Mouse (Mus musculus): ENCODE measurements around the gene Mapk8ip3.

The Mapk8ip3 gene

GRCm38 (mm10) chr17:24886932-24887271 lies 49.9 kb downstream of the Mapk8ip3 start:
- in situ Hi-C loops (cut with MboI; ENCODE audit: low sequenced_read_pairs): loop anchor here (10.0 kb wide), 1 partner anchor 142 kb away; no protein-coding TSS in a partner anchor

DNA sequence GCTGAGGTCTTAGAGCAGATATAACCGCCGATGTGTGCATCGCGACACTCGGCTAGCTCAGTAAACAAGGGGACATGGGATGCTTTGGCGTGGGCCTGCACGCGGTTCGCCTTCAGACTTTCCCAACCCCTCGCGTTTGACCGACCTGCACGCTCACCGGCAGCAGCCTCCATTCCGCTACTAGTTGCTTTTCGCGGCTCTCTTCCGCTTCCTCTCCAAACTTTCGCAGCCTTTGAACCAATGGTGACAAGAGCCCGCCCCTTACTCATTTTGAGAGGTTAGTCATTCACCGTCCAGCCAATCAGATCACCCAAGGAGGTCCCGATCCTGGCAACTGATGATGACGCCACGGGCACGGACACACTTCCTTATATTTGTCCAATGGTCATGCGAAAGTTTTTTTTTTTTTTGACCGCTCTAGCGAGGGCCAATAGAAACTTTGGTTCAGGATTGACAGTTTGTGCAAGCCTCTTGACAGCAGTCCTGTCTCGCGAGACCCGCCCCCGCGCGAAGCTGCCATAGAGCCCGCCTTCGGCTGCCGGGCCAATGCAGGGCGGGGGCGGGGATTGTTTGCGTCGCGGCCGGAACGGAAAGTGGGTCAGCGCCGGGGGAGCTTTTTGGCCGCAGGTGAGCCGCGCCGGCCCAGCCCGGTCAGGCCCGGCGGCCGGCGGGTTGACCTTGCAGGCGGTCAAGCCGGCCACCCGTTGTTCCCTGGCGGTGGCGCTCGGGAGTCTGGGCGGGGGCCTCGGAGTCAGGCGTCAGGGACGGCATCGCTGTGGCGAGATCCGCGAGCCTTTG lies 50.4 kb downstream of the Mapk8ip3 start, which contains the start of the genes Nubp2 and Spsb3:
Gene Nubp2 (minus strand): TSS at position 216 of the 798 bp plus-strand sequence.
Gene Spsb3 (plus strand): TSS at position 510 of the 798 bp plus-strand sequence.
- in situ Hi-C loops (cut with MboI; ENCODE audit: low sequenced_read_pairs): loop anchor here (10.0 kb wide), 1 partner anchor 142 kb away; no protein-coding TSS in a partner anchor

GRCm38 (mm10) chr17:24885356-24886133 lies 51.2 kb downstream of the Mapk8ip3 start:
- in situ Hi-C loops (cut with MboI; ENCODE audit: low sequenced_read_pairs): loop anchor here (10.0 kb wide), 1 partner anchor 141 kb away; no protein-coding TSS in a partner anchor

DNA sequence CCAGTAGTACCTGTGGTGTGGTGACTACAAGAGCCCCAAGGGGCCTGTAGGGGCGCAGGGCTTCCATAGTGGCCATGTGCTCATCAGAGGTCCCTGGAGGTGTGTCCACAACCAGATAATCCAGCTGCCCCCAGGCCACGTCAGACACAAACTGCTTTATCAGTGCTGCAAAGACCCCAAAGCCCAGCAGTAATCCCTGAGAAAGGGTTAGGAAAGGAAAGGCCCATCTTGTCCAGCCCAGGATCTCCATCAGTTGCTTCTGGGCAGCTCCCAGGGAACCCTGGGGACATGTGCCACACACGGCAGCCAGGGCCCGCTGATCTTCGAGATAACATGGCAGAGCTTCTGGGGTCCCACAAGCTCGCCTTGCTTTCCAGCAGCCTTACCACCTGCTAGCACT lies 52.4 kb downstream of the Mapk8ip3 start:
- in situ Hi-C loops (cut with MboI; ENCODE audit: low sequenced_read_pairs): loop anchor here (10.0 kb wide), 1 partner anchor 140 kb away; no protein-coding TSS in a partner anchor

DNA sequence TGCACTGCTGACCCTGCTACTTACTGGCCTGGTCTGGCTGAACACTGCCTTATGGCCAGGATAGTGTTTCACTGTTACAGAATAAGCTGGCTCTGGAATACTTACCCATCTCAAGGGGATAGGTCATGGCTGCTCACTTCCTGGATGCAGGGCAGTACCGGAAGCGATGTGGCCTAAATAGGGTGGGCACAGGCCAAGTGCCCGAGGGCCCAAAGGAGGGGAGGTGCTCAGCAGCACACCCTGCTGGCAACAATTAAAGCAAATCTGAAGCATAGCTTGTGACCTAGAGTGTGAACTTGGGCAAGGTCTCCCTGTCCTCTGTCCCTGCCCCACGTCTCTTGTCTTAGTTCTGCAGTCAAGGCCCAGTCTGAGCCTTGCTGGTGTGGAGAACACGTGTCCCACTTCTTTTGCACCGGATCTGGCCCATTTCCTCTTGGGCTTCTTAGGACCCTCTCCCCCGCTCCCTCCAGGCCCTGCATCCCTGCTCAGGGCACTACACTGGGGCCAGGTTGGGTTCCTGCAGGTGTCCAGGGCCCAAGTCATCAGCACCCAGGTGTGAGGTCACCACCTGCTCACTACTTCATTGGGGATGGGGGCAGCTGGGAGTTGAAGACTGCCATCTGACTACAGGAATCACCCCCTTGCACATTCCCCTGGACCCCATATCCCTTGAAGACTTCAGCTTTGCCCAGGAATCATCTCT lies 54.9 kb downstream of the Mapk8ip3 start:
- in situ Hi-C loops (cut with MboI; ENCODE audit: low sequenced_read_pairs): loop anchor here (10.0 kb wide), 1 partner anchor 137 kb away; no protein-coding TSS in a partner anchor

DNA sequence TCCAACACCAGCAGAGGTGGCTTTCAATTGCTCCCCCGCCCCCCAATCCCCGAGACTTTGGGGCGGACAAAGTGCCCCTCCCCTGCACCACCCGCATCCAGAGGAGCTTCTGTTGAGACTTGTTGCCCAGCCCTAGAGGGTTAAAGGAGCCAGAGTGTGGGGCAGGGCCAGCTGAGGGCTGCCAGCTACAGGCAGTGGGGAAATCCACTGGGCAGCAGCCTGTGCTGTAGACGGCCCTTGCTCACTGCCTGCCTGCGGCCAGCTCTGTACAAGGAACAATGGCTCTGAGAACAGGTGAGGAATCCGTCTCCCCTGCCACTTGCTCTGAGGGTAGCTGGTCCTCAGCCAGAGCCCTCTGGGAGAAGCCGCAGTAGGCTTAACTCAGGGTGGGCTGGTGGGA lies 58.2 kb downstream of the Mapk8ip3 start:
- in situ Hi-C loops (cut with MboI; ENCODE audit: low sequenced_read_pairs): no loop called here

DNA sequence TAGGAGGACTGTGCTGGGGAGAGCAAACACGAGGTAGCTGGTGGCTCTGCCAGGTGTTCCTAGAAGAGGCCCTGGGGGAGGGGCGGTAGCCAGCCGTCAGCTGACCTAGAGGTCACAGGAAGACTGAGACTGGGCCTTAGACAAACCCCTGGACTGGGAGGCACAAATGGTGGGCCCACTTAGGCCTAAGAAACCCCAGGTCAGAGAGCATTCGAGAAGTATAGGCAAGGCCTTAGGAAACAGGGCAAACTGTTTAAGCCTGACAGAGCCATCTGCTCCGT lies 58.7 kb downstream of the Mapk8ip3 start:
- in situ Hi-C loops (cut with MboI; ENCODE audit: low sequenced_read_pairs): no loop called here

GRCm38 (mm10) chr17:24877336-24878116 lies 59.3 kb downstream of the Mapk8ip3 start:
- in situ Hi-C loops (cut with MboI; ENCODE audit: low sequenced_read_pairs): no loop called here

- in situ Hi-C loops (cut with MboI; ENCODE audit: low sequenced_read_pairs): no loop called here
Measured at GRCm38 (mm10) chr17:24874989-24875388, 61.8 kb downstream of the Mapk8ip3 start.

- in situ Hi-C loops (cut with MboI; ENCODE audit: low sequenced_read_pairs): no loop called here
Measured at GRCm38 (mm10) chr17:24874405-24874745, 62.4 kb downstream of the Mapk8ip3 start.

- in situ Hi-C loops (cut with MboI; ENCODE audit: low sequenced_read_pairs): no loop called here
Measured at GRCm38 (mm10) chr17:24873695-24874404, 62.9 kb downstream of the Mapk8ip3 start.

GRCm38 (mm10) chr17:24867914-24868313 lies 68.9 kb downstream of the Mapk8ip3 start:
- in situ Hi-C loops (cut with MboI; ENCODE audit: low sequenced_read_pairs): no loop called here

GRCm38 (mm10) chr17:24865776-24866175 lies 71.0 kb downstream of the Mapk8ip3 start, which contains the start of gene Igfals:
Gene Igfals (plus strand): TSS chr17:24865997.
- in situ Hi-C loops (cut with MboI; ENCODE audit: low sequenced_read_pairs): no loop called here

GRCm38 (mm10) chr17:24861785-24862184 lies 75.0 kb downstream of the Mapk8ip3 start:
- in situ Hi-C loops (cut with MboI; ENCODE audit: low sequenced_read_pairs): no loop called here

- in situ Hi-C loops (cut with MboI; ENCODE audit: low sequenced_read_pairs): no loop called here
Measured at GRCm38 (mm10) chr17:24860076-24860475, 76.7 kb downstream of the Mapk8ip3 start.

DNA sequence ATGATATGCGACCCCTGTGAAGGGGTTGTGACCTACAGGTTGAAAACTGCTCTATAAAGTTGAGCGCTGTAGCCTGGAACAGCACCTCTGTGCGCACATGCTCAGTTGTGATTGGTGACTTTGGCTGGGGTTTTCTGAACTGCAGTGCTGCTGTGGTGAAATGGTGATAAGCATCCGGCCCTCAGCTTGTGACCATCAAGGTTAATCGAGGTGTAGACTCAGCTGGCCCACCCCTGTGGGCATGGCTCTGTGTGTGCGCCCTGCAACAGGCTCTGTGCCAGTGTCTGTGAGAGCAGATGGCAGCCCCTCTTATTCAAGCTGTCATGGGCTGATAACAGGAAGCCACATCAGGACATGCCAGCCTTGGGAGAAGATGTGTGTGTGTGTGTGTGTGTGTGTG lies 77.8 kb downstream of the Mapk8ip3 start:
- in situ Hi-C loops (cut with MboI; ENCODE audit: low sequenced_read_pairs): no loop called here

DNA sequence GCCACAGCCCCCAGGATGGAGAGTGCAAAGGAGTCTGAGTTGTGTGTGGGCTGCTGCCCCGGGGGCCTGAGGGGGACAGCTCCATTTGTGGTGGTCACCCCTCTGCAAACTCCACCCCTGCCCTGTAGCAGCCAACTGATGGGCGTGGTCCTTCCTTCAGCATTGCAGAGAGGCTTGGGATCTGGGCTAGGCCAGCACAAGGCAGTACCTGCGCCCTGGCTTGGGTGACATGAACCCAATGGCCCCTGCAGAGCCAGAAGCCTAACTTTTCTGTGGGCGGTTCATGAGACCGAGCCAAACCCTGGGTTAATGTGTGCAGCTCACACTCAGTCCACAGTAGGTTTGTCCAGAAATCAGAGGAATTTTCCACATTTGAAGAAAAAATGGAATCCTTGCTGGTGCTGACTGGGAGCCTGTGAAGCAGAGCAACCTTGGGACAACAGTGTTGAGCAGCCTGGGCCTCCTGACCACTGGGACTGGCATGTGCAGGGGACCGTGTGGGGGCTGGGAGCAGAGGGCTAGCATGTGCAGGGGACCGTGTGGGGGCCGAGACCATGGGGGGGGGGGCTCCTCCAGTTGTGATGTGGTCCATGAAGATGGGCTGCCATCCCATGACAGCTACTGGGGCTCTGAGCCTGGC lies 78.8 kb downstream of the Mapk8ip3 start:
- in situ Hi-C loops (cut with MboI; ENCODE audit: low sequenced_read_pairs): no loop called here

DNA sequence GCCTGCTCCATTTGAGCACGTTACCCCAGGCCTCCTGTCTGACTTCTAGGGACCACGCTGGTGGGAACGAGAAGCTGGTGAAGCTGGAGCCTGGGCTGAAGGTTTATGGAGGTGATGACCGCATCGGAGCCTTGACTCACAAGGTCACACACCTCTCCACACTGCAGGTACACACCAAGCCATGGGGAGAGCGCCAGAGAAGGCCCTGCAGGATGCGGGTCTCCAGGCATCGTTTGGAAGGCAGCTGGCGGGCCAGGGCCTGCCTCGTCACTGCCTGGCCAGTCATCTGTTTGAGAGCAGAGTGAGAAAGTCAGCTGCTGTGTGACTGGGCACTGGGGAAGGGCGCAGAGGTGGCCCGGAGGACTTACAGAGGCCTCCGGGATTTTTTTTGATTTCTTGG lies 80.2 kb downstream of the Mapk8ip3 start:
- in situ Hi-C loops (cut with MboI; ENCODE audit: low sequenced_read_pairs): no loop called here

GRCm38 (mm10) chr17:24855838-24856464 lies 80.8 kb downstream of the Mapk8ip3 start:
- in situ Hi-C loops (cut with MboI; ENCODE audit: low sequenced_read_pairs): no loop called here

Measured in CH12F3 (cell line).